Mouse (Mus musculus) bone marrow, adult 2 months (tissue): ENCODE measurements around the gene Cacna1c. TPM values are rescaled to one million over a fixed set of nuclear protein-coding genes. Genes with fewer than 3 reads are reported as not detected.

Experiments used
- H3K27ac ChIP-seq: fragments of 200-500 bp; 2 replicates; pipeline ENCODE4 v1.5.1; 2012; ENCODE audit warnings: low read depth, mild to moderate bottlenecking, control low read depth, inconsistent platforms, low read length; ENCODE audit not compliant: control insufficient read depth, poor library complexity, insufficient read depth
- H3K4me1 ChIP-seq: fragments of 200-500 bp; 2 replicates; pipeline ENCODE4 v1.6.1; 2011; ENCODE audit warnings: low read length; ENCODE audit not compliant: control insufficient read depth, insufficient read depth
- H3K4me3 ChIP-seq: fragments of 200-500 bp; replicated peaks from 2 replicates; pipeline ENCODE3; 2011; ENCODE audit warnings: mild to moderate bottlenecking, low read depth, low read length, control low read depth; ENCODE audit not compliant: control insufficient read depth
- CTCF ChIP-seq: fragments of 200-500 bp; IDR thresholded peaks from 2 replicates; pipeline ENCODE4 v1.5.1; 2011; ENCODE audit warnings: low read length, control low read depth; ENCODE audit not compliant: control insufficient read depth, insufficient read depth
- POLR2A ChIP-seq: fragments of 200-500 bp; IDR thresholded peaks from 2 replicates; pipeline ENCODE4 v1.6.1; 2011; ENCODE audit warnings: low read depth, mild to moderate bottlenecking, control low read depth, low read length, borderline replicate concordance; ENCODE audit not compliant: control insufficient read depth
- WGBS: fragments of 180-500 bp; shearing (Covaris S2); methylation state at CpG from one replicate; pipeline ENCODE4 v1.1.7; 2018; 5-methylcytosine and 5-hydroxymethylcytosine counted together
- polyA plus RNA-seq: library from polyadenylated mRNA; stranded (reverse); fragments of >200 nt; gene quantifications from 2 replicates; pipeline ENCODE4 v1.2.4, GENCODE M21; 2011; ENCODE audit warnings: low replicate concordance; ENCODE audit not compliant: missing spikeins, insufficient read depth, insufficient read length

The Cacna1c gene
- polyA plus RNA-seq, 1 experiment, result 3.1 TPM

DNA sequence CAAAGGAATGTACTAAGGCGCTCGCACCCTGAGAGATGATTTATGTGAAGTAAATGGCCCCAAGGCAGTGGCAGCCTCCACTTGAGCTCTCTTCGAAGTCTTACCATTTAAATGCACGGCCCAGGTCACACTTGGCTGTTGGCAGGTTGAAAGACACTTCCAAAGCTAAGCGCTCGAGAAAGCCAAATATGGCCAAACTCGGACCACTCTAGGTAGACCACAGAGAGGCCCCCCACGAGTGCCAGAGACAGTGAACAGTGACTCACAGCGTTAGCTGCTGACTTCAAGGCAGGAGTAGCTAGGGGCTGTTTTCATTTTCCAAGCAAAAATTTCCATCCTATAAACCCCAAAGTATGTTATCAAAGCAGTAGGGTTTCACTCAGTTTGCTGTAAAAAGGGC lies 111.7 kb downstream of the Cacna1c start:
- 79% methylated on average over 9 of the region's 9 CpGs for WGBS
- H3K27ac ChIP-seq, result no peak overlapping the region
- no peak overlapping the region for H3K4me3 ChIP-seq
- H3K4me1 ChIP-seq, result no peaks in the 10 kb centered on the region
- TF ChIP-seq POLR2A (no peak), CTCF (no peak)

DNA sequence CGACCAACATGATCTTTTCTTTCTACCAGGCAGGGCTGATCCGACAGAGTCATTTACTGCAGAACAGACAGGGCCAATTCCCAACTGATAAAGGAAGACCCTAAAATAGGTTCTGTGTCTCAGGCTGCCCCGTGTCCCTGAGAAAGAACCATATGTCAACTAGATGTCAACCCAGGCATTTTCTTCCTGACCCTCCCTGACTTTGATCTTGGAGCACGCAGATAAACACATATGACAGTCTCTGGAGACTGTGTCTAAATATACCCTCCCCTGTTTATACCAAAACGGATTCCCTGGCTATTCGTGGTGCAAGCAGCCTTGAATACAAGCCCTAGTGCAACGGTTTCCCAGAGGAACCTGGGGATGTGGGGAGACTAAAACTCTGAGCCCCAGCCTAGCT lies 112.7 kb downstream of the Cacna1c start:
- Histone ChIP-seq H3K4me1 (no peaks in the 10 kb centered on the region), H3K27ac (no peak overlapping the region), H3K4me3 (no peak overlapping the region)
- 63% methylated on average over 7 of the region's 7 CpGs for WGBS
- TF ChIP-seq CTCF (no peak), POLR2A (no peak)

DNA sequence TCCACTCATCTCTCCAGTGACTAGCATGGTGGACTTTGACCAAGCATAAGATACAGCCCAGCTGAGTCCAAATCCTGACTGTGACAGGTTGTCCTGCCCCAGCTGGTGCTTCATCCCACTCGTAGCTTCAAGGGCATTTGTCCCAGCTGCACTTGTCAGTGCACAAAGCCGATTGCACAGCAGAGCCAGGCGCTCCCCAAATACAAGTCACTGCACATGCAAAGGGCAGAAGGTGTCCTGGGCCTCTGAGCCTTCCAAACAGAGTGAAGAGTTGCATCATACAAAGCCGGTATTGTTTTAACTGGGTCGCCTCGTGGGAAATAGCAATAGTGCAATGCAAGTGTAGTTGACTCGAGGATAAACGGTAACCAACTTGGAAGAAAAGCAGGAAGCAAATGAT lies 113.6 kb downstream of the Cacna1c start:
- 76% methylated on average over 8 of the region's 8 CpGs for WGBS

GRCm38 (mm10) chr6:119081650-119082049 lies 114.6 kb downstream of the Cacna1c start:
- no peak for TF ChIP-seq POLR2A
- no peak for TF ChIP-seq CTCF
- Histone ChIP-seq H3K4me1 (no peaks in the 10 kb centered on the region), H3K4me3 (no peak overlapping the region), H3K27ac (no peak overlapping the region)
- 85% methylated on average over 12 of the region's 12 CpGs for WGBS

More for the DNA sequence above, 113.6 kb downstream of the Cacna1c start:
- TF ChIP-seq POLR2A, result no peak
- TF ChIP-seq CTCF, result no peak
- Histone ChIP-seq H3K4me1 (no peaks in the 10 kb centered on the region), H3K27ac (no peak overlapping the region), H3K4me3 (no peak overlapping the region)

DNA sequence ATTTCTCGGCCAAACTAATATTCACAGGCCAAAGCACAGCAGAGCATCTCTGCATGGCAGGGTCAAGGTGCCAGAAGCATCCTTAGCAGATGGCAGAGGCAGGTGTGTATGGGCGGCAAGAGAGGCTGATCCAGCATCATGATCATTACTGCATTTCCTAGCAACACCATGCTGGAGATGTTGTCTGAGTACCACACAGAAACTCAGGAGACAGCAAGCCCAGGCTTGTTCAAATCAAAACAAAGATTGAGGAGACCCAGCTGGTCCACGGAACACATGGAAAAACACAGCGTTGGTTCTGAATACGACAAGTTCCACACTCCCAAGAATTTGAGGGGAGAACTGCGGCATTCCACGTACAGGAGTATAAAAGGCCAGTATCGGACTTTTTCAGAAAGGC lies 116.6 kb downstream of the Cacna1c start:
- no peak overlapping the region for H3K4me3 ChIP-seq
- WGBS, result 83% methylated on average over 8 of the region's 8 CpGs
- no peak overlapping the region for H3K27ac ChIP-seq
- no peaks in the 10 kb centered on the region for H3K4me1 ChIP-seq
- TF ChIP-seq CTCF, result no peak
- TF ChIP-seq POLR2A, result no peak

GRCm38 (mm10) chr6:119078912-119079311 lies 117.3 kb downstream of the Cacna1c start:
- TF ChIP-seq CTCF (no peak), POLR2A (no peak)
- Histone ChIP-seq H3K4me1 (no peaks in the 10 kb centered on the region), H3K27ac (no peak overlapping the region), H3K4me3 (no peak overlapping the region)
- 73% methylated on average over 9 of the region's 9 CpGs for WGBS

DNA sequence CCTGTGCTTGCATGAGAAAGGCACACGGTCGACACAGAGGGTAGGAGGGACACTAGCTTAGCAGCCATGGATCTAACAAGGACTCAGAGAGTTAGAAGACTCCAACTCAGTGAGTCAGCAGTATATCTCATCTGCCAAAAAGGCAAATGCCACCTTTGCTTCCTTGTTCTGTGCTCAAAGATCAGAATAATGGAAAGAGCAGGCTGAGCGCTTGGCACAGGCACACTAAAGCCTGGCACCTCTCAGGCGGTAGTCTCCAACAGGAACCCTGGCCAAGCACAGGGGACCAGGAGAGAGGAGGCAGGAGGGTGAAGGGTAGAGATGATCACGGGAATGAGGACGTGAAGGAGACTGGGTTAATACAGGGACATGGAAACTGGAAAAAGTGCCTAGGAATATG lies 119.0 kb downstream of the Cacna1c start:
- Histone ChIP-seq H3K27ac (no peak overlapping the region), H3K4me1 (no peaks in the 10 kb centered on the region), H3K4me3 (no peak overlapping the region)
- WGBS, result 78% methylated on average over 6 of the region's 6 CpGs
- no peak for TF ChIP-seq CTCF
- no peak for TF ChIP-seq POLR2A

DNA sequence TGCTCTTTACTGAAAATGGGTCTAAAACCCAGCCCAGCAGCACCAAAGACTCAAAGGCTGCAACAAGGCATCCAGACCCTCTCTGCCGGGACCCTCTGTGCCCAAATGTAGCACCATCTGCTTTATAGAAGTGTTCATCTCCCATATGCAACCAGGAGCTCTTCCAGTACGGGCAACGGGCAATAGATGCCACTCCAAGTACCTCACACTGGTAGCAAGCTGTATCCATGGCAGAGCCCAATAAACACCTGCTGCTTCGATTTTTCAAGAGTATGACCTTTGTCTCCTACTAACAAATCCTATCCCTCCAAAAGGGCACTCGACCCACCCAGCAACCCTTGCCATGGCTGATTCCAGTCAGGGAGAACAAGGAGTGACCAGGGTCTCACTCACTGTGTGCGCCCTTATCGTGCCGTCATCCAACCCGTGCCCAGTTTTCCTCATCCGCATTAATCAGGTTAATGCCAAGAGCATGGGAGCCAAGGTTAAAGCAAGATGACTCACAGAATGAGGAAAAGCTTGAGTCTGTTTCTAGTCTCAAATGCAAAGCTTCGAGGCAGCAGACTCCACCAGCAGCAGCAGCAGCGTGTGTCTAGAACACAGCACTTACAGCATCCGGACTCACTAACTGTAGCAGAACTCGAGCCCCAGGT lies 122.7 kb downstream of the Cacna1c start:
- 79% methylated on average over 14 of the region's 14 CpGs for WGBS
- Histone ChIP-seq H3K4me1 (no peaks in the 10 kb centered on the region), H3K4me3 (no peak overlapping the region), H3K27ac (no peak overlapping the region)
- TF ChIP-seq POLR2A (no peak), CTCF (no peak)

DNA sequence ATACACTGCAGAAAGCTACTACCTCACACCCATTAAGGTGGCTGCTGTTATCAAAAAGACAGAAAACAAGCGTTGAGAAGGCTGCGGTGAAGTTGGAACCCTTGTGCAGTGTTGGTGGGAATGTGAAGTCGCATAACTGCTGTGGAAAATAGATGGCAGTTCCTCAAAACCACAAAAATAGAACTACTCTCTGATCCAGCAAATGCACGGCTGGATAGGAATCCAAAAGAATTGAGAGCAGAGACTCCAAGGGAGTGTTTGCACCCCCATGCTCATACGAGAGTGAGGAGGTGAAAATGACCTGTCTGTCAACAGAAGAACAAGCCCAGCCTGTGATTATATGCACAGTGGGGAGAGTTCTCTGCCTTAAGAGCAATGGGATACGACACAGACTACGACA lies 123.4 kb downstream of the Cacna1c start:
- Histone ChIP-seq H3K4me3 (no peak overlapping the region), H3K4me1 (no peaks in the 10 kb centered on the region), H3K27ac (no peak overlapping the region)
- WGBS, result 66% methylated on average over 7 of the region's 7 CpGs
- TF ChIP-seq CTCF (no peak), POLR2A (no peak)
